Mouse (Mus musculus) forebrain, embryonic 12.5 days (tissue): ENCODE results near the gene Cnot8. TPM values are rescaled to one million over a fixed set of nuclear protein-coding genes. Genes with fewer than 3 reads are reported as not detected.
"Not testable (repeated sequence)": the region's sequence is repeated elsewhere in the genome, so short reads cannot be mapped to it uniquely, and the experiment has no call there.

ENCODE experiments used
- ATAC-seq: fragments of 200-750 bp; cut with Nextera tagmentation; 2 replicates; pipeline ENCODE4 v1.8.0; 2017; ENCODE audit warnings: moderate TSS enrichment; ENCODE audit not compliant: low FRiP score
- H3K27ac ChIP-seq: fragments of 300-500 bp; sonication (generic); 2 replicates; pipeline ENCODE4 v1.5.1; 2016; ENCODE audit warnings: mild to moderate bottlenecking
- H3K27me3 ChIP-seq: fragments of 300-500 bp; sonication (generic); 2 replicates; pipeline ENCODE4 v1.6.1; 2016; ENCODE audit warnings: mild to moderate bottlenecking
- H3K36me3 ChIP-seq: fragments of 300-500 bp; sonication (generic); replicated peaks from 2 replicates; pipeline ENCODE4 v1.6.1; 2016; ENCODE audit warnings: mild to moderate bottlenecking
- H3K4me1 ChIP-seq: fragments of 300-500 bp; sonication (generic); 2 replicates; pipeline ENCODE4 v1.6.1; 2016
- H3K4me2 ChIP-seq: fragments of 300-500 bp; sonication (generic); 2 replicates; pipeline ENCODE4 v1.6.1; 2016; ENCODE audit warnings: mild to moderate bottlenecking, moderate library complexity
- H3K4me3 ChIP-seq: fragments of 300-500 bp; sonication (generic); replicated peaks from 2 replicates; pipeline ENCODE4 v1.5.1; 2016; ENCODE audit warnings: mild to moderate bottlenecking
- H3K9ac ChIP-seq: fragments of 300-500 bp; sonication (generic); 2 replicates; pipeline ENCODE4 v1.6.1; 2016; ENCODE audit warnings: mild to moderate bottlenecking
- H3K9me3 ChIP-seq: fragments of 300-500 bp; sonication (generic); 2 replicates; pipeline ENCODE4 v1.6.1; 2016
- WGBS: fragments of 180-500 bp; shearing (Covaris S2); methylation state at CpG from one replicate; pipeline ENCODE4 v1.1.7; 2016; 5-methylcytosine and 5-hydroxymethylcytosine counted together
- polyA plus RNA-seq: library from polyadenylated mRNA; unstranded; fragments of >200 nt; fragmentation: Nextera tagmentation; extraction: Ambion mirVana; gene quantifications from 2 replicates; pipeline ENCODE4 v1.2.1, GENCODE M21; 2016

Gene Cnot8
- polyA plus RNA-seq, 1 experiment from 2014 or later = 112 TPM

DNA sequence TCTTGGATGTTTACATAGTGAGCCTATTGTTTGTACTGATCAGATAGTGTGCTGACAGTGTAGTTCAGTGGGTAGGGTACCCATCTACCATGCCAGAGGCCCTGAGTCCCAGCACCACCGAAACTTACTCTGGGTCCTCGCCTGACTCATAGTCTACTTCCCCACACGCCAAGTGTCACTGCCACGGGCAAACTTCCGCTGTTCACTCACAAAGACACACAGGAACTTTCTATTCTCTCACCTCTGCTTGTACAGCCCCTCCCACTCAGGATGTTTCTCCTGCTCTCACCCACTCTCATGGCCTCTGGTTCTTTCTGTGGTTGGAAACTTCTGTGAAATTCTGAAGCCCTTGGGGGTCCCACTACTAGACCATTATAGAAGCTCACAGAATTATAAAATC is 7.8 kb upstream of the Cnot8 start:
- Histone ChIP-seq H3K4me2 (no peak overlapping the region), H3K9me3 (no peaks in the 10 kb centered on the region), H3K36me3 (no peaks in the 10 kb centered on the region), H3K27me3 (peaks cover 30% of the 10 kb centered on the region), H3K4me1 (peaks cover 7% of the 10 kb centered on the region), H3K27ac (no peak overlapping the region), H3K4me3 (no peak overlapping the region), H3K9ac (no peak overlapping the region)
- WGBS = 95% methylated on average over 5 of the region's 5 CpGs
- ATAC-seq = no peak

DNA sequence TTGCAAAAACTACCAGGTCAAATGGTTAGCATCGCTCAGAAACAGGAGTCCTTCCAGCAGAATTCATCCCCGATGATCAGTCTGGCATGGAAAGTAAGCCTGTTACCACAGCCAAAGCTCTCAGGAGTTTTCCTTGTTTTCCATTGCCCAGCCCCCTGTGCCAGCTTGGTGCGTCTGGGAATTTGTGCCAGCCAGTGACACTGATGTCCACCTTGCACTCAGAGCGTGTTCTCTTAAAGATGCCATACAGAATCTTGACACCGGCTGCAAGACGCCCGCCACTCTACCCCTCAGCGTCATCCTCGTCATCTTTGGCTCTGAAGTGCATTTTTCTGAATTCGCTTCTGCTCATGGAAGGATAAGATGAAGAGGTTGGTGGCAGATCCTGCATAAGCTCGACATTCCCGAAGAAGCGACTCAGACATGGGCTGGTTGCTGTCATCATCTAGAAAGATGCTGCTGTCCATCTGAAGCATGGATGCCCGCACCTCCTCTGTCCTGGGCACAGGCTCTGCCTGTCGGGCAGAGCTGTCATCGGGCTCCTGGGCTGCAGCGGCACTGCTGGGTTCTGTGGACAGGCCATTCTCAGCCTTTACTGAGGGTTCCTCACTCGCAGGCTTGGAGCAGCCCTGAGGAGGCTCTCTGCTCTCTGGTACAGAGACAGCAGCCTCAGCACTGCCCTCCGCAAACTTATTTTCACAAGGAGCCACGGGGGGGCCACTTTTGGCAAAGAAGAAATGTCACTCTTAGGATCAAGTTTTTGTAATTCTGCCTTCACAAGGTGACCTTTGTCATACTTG is 6.9 kb upstream of the Cnot8 start:
- Histone ChIP-seq H3K27ac (no peak overlapping the region), H3K4me1 (peaks cover 7% of the 10 kb centered on the region), H3K9ac (no peak overlapping the region), H3K4me2 (peak overlapping the region; percentile 64), H3K4me3 (no peak overlapping the region), H3K27me3 (peaks cover 30% of the 10 kb centered on the region), H3K36me3 (no peaks in the 10 kb centered on the region), H3K9me3 (no peaks in the 10 kb centered on the region)
- no peak for ATAC-seq
- 54% methylated on average over 20 of the region's 20 CpGs for WGBS

DNA sequence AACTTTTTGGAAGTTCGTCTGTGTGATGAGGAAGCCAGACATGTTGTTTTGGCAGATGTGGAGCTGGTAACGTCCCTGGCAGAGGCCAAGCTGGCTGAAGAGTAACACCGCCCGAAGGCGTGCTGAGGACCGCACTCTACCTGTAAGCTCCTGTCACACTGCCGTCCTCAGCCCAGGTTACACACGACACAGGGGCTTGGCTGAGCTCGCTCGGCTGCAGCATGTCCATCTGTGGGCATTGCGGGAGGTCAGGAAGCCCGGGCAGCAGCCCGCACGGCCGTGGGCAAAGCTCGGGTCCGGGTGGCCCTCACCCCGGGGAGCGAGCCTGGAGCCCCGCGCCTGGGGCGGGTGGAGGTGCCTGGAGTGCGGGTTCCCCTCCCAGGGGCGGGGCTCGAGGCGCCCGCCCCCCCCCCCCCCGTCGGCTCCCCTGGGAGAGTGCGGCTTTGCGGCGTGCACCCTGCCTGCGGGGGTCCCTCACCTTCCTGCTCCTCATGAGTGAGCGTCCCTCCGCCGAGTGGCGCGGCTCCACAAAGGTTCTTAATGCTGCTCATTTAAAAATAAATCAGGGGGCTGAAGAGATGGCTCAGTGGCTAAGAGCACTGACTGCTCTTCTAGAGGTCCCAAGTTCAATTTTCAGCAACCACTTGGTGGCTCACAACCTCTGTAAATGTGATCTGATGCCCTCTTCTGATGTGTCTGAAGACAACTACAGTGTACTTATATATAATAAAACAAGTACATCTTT is 6.2 kb upstream of the Cnot8 start:
- Histone ChIP-seq H3K27ac (no peak overlapping the region), H3K4me1 (peaks cover 7% of the 10 kb centered on the region), H3K27me3 (peaks cover 30% of the 10 kb centered on the region), H3K9ac (peak overlapping the region; percentile 38), H3K4me3 (peak overlapping the region; percentile 39), H3K9me3 (no peaks in the 10 kb centered on the region), H3K36me3 (no peaks in the 10 kb centered on the region), H3K4me2 (peak overlapping the region; percentile 64)
- 0 out of 2 replicates have a peak, but pooled peaks have one; percentile 33 for ATAC-seq
- 2% methylated on average over 28 of the region's 38 CpGs for WGBS

DNA sequence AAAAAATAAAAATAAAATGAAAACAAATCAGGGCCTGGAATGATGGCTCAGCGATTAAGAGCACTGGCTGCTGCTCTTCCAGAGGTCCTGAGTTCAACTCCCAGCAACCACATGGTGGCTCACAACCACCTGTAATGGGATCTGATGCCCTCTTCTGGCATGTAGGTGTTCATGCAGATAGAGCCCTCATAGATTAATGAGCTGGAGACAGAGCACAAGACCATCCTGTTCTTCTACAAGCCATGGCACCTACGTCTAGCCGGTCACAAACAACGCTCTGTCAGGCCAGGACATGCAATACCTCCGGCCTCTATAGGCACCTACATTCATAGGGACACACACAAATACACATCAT is 5.6 kb upstream of the Cnot8 start:
- Histone ChIP-seq H3K4me2 (peak overlapping the region; percentile 64; the same call in 1 of the 2 replicates), H3K4me1 (peaks cover 13% of the 10 kb centered on the region), H3K27me3 (peaks cover 30% of the 10 kb centered on the region)
- not testable (repeated sequence) for H3K9me3 ChIP-seq, ATAC-seq, H3K9ac ChIP-seq, H3K4me3 ChIP-seq, H3K36me3 ChIP-seq, H3K27ac ChIP-seq
- WGBS = 65% methylated on average over 5 of the region's 5 CpGs

DNA sequence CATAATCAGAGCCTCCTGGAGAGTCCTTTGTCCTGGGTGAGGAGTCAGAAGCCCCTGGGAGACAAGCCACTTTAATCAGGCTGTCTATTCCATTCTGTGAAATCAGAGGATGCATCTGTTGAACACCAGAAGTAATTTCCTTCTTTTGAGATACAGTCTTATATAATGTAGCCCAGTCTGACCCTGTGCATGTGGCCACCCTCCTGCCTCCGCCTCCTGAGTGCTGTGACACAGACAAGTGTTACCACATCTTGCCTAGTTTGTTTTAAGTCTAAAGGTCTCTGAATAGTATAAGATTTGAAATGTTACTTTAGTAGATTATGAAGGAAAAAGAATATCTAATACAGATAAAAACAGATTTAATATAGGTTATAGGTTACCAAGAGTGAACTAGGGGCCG is 3.9 kb upstream of the Cnot8 start:
- Histone ChIP-seq H3K27me3 (peaks cover 30% of the 10 kb centered on the region), H3K4me2 (no peak overlapping the region), H3K4me1 (peaks cover 21% of the 10 kb centered on the region), H3K9ac (no peak overlapping the region), H3K4me3 (no peak overlapping the region), H3K9me3 (no peaks in the 10 kb centered on the region), H3K36me3 (no peaks in the 10 kb centered on the region), H3K27ac (no peak overlapping the region)
- whole genome bisulfite sequencing = 89% methylated on average over 2 of the region's 2 CpGs
- no peak for ATAC-seq

DNA sequence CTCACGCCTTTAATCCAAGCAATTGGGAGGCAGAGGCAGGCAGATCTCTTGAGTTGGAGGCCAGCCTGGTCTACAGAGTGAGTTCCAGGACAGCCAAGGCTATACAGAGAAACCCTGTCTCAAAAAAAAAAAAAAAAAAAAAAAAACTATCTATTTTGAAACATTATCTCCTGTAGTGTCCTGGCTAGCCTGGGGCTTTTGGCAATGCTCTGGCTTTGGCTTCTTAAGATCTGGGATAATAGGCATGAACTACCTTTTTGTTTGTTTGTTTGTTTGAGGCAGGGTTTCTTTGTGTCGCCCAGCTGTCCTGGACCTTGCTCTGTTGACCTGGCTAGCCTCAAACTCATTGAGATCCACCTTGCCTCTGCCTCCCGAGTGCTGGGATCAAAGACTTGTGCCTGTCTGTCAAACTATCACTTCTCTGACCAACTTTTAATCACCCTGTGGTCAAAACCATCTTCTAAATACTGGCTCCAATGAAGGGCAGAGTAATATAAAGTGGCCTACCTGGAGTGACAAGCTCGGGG is 2.7 kb upstream of the Cnot8 start:
- 85% methylated on average over 4 of the region's 4 CpGs for WGBS
- no peaks in the 10 kb centered on the region for H3K36me3 ChIP-seq
- no peak for ATAC-seq
- no peak overlapping the region for H3K4me2 ChIP-seq
- no peak overlapping the region for H3K4me3 ChIP-seq
- H3K4me1 ChIP-seq = peaks cover 26% of the 10 kb centered on the region
- no peak overlapping the region for H3K9ac ChIP-seq
- no peaks in the 10 kb centered on the region for H3K9me3 ChIP-seq
- H3K27ac ChIP-seq = no peak overlapping the region
- peaks cover 23% of the 10 kb centered on the region for H3K27me3 ChIP-seq

DNA sequence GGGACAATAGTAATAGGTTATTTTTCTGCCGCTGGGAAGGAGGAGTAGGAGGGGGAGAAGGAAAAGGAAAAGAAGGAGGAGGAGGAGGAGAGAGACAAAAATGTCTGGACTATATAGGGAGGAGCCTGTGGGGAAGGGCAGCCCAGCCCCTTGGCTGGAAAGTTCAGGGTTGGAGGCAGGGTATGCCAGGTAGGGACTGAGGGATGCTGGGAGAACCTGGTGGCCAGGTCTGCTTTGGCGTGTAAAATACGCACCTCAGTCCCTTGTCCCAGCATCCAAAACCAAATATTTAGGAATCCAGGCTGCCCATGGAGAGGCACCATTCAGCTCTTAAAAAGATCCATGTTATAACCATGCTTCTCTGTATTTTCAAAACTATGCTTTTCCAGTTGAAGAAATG is 1.8 kb upstream of the Cnot8 start:
- 83% methylated on average over 3 of the region's 3 CpGs for WGBS
- Histone ChIP-seq H3K27me3 (peaks cover 14% of the 10 kb centered on the region), H3K9me3 (no peaks in the 10 kb centered on the region)

DNA sequence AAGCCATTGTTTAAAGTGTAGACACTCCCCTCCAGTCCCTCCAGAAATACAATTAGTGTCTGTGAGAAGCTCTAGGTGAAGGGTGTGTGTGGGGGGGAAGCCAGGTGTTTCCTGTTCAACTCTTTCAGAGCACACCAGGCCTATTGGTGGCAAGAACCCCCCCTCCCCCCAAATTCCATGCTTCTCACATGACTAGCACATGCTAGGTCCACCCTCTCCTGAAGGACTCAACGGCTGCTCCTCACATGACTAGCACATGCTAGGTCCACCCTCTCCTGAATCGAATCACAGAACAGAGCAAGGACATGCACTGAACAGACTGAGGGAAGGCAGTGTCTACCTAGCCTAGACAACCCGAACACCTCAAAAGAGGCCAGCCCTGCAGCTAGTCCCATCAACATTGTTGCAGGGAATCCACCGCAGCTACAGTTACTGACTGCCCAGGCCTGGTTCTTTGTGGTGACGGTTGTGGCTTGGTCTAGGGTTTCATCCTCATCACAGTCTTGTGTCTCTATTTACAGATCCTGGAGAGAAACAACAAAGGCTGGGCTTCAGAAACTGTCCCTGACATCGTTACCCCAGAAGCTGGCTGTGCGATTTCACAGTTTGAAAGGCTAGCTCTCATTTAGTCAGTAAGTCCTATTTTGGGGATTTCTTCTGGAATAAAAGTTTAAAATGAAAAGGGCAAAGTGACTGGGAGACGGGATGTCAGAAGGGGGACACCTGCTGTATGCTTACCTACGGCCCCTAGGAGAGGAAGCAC is 1.2 kb upstream of the Cnot8 start:
- Histone ChIP-seq H3K4me3 (peak overlapping the region; percentile 94; the same call in 1 of the 2 replicates), H3K36me3 (no peaks in the 10 kb centered on the region), H3K27ac (no peak overlapping the region), H3K4me1 (peaks cover 30% of the 10 kb centered on the region), H3K4me2 (peak overlapping the region; percentile 80), H3K9me3 (no peaks in the 10 kb centered on the region), H3K27me3 (peaks cover 7% of the 10 kb centered on the region; the same call in 1 of the 2 replicates), H3K9ac (peak overlapping the region; percentile 56)
- ATAC-seq = no peak
- WGBS = 85% methylated on average over 9 of the region's 9 CpGs

More for the DNA sequence above, 1.8 kb upstream of the Cnot8 start:
- H3K27ac ChIP-seq = no peak overlapping the region
- ATAC-seq = no peak
- H3K4me3 ChIP-seq = no peak overlapping the region
- H3K9ac ChIP-seq = no peak overlapping the region
- H3K36me3 ChIP-seq = no peaks in the 10 kb centered on the region
- no peak overlapping the region for H3K4me2 ChIP-seq
- peaks cover 29% of the 10 kb centered on the region for H3K4me1 ChIP-seq

DNA sequence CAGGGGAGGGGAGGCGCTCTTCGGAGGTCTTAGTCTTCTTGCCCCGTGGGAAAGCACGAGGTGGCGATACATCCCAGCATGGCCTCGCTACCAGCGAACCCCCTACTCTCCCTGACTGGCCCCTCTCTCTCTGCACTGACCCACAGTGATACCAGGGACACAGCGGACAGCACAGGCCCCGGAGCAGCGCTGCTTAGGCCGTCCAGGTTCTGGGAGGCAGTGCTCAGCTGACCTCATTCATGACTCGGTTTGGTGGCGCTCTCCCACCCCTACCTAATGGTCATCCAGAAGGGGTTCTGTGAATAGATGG is 654 bp upstream of the Cnot8 start:
- H3K9ac ChIP-seq = peak overlapping the region; percentile 56
- H3K4me1 ChIP-seq = peaks cover 27% of the 10 kb centered on the region
- no peaks in the 10 kb centered on the region for H3K9me3 ChIP-seq
- 54% methylated on average over 13 of the region's 13 CpGs for WGBS
- H3K4me3 ChIP-seq = peak overlapping the region; percentile 94
- peak; percentile 54 for ATAC-seq
- peak overlapping the region; percentile 80 for H3K4me2 ChIP-seq
- peak overlapping the region; percentile 64; the same call in 1 of the 2 replicates for H3K27ac ChIP-seq
- no peaks in the 10 kb centered on the region for H3K36me3 ChIP-seq
- H3K27me3 ChIP-seq = 0 out of 2 replicates have a peak, but pooled peaks cover 3% of the 10 kb centered on the region

DNA sequence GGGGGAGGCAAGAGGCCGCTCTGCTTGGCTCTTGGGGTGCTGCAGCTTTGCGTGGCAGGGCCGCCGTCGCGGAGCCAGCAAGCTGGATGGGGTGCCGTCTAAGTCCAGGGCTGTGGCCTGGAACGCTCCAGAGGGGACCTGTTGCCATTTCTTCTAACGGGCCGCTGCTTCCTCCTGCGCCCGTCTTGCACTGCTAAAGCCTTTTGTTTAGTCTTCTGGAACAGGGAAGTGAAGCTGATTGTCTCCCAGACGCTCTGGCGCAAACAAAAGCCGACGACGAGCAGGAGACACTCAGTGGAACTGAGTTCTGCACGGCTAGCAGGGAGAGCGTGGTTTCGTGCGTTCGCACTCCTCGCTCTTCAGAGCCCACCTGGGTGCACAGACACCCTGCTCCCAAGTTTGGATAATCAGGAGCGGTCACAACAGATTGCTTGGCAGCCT is 418 bp downstream of the Cnot8 start:
- under 1% methylated on average over 23 of the region's 24 CpGs for WGBS
- Histone ChIP-seq H3K9ac (peak overlapping the region; percentile 82), H3K27ac (peak overlapping the region; percentile 87), H3K4me3 (peak overlapping the region; percentile 94), H3K27me3 (no peaks in the 10 kb centered on the region), H3K4me2 (peak overlapping the region; percentile 80), H3K36me3 (no peaks in the 10 kb centered on the region), H3K4me1 (peaks cover 27% of the 10 kb centered on the region), H3K9me3 (no peaks in the 10 kb centered on the region)
- ATAC-seq = peak; percentile 28

DNA sequence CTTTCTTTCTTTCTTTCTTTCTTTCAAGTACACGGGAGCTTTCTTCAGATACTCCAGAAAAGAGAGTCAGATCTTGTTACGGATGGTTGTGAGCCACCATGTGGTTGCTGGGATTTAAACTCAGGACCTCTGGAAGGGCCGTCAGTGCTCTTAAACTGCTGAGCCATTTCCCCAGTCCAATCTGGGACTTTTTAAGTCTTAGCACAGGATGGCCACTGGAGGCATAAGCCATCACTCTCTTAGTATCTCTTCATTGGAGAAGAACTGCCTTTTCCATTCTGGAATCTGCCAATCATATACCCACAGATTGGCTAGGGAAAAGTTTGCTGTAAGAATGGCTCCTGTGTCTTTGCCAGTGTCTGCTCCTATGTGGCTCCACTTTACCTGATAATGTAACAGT is 3.1 kb downstream of the Cnot8 start:
- no peaks in the 10 kb centered on the region for H3K9me3 ChIP-seq
- ATAC-seq = no peak
- peaks cover 26% of the 10 kb centered on the region for H3K36me3 ChIP-seq
- no peak overlapping the region for H3K27ac ChIP-seq
- no peak overlapping the region for H3K9ac ChIP-seq
- peaks cover 27% of the 10 kb centered on the region for H3K4me1 ChIP-seq
- WGBS = 72% methylated on average over 3 of the region's 3 CpGs
- H3K4me2 ChIP-seq = no peak overlapping the region
- no peaks in the 10 kb centered on the region for H3K27me3 ChIP-seq
- H3K4me3 ChIP-seq = no peak overlapping the region
